Mouse (Mus musculus) lung, postnatal 0 days (tissue): ENCODE measurements at regions not wholly inside any gene's neighbourhood (a gene's known extent, or its start where the extent isn't known, plus 50 kb on each side); places are given as distances from the start of the nearest gene placed in this dataset.

ENCODE experiments used
- CTCF ChIP-seq: IDR thresholded peaks from 2 replicates; pipeline ENCODE4 v1.5.1; 2016; ENCODE audit warnings: antibody characterized with exemption, mild to moderate bottlenecking
- EP300 ChIP-seq: IDR thresholded peaks from 2 replicates; pipeline ENCODE4 v1.6.1; 2016; ENCODE audit warnings: antibody characterized with exemption, mild to moderate bottlenecking, control low read depth

- TF ChIP-seq CTCF (no peak), EP300 (no peak)
These were observed 119.6 kb downstream of the Cst10 start for GRCm38 (mm10) chr2:149524424-149524823.
